Mouse (Mus musculus): ENCODE data around the gene Sv2b.
"Not testable (repeated sequence)": the region's sequence is repeated elsewhere in the genome, so short reads cannot be mapped to it uniquely, and the experiment has no call there.

The Sv2b gene

GRCm38 (mm10) chr7:75207965-75208644 is 101.0 kb downstream of the Sv2b start:
- DNase-seq (ENCODE audit: low spot score), result no peak

GRCm38 (mm10) chr7:75206671-75207070 is 102.4 kb downstream of the Sv2b start:
- DNase-seq (ENCODE audit: low spot score), result no peak

GRCm38 (mm10) chr7:75205386-75205785 is 103.7 kb downstream of the Sv2b start:
- DNase-seq (ENCODE audit: low spot score), result no peak

DNA sequence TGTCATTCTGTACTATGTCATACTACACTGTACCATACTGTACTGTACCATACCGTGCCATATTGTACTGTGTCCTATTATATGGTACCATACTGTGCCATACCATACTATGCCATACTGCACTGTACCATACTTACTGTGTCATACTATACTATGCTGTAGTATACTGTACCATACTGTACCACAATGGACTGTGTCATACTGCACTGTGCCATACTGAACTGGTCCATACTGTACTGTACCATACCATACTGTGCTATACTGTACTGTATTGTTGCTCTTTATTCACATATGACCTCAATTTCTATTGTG is 114.2 kb downstream of the Sv2b start:
- DNase-seq (ENCODE audit: low spot score), result not testable (repeated sequence)

DNA sequence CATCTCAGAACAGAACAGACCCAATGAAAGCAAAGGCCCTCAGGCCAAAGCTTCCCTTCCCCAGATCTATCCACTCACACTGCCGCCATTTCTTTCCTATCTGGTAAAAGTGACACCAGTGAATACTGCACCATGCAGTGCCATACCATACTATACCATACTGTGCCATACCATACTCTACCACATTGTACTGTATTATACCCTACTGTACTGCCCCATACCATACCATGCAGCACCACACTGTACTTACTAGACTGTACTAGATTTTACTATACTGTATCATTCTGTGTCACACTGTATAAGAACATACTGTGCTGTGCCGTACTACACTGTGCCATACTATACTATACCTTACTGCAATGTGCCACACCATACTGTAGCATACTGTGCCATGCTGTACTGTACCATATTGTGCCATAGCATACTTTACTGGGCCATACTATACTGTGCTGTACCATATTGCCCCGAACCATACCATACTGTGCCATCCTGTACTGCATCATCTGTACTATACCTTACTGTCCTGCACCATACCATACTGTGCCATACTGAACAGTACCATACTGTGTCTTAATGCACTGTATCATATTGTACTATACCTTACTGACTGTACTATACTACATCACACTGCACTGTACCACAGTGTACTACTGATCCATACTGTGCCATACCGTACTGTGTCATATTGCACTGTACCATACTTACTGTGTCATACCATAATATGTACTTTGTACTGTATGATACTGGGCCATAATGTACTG is 114.7 kb downstream of the Sv2b start:
- DNase-seq (ENCODE audit: low spot score), result no peak

DNA sequence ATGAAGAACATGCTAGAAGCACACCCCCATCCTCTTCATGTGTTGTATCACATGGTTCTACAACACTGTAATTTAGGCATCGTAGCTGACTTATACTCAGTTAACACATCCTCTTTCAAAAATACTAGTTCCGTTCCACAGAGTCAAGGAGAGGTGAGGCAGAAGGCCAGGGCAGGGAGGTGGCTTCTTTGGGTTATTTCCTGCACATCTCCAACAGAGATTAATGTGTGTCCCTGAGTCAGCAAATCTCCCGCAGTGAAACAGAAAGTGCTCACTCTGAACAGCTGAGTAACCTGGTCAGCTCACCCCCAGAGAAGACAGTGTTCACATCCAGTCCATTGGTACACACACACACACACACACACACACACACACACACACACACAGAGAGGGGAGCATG is 118.9 kb downstream of the Sv2b start:
- no peak for DNase-seq (ENCODE audit: low spot score)

GRCm38 (mm10) chr7:75175042-75175441 is 134.0 kb downstream of the Sv2b start:
- no peak for DNase-seq (ENCODE audit: low spot score)

- no peak for DNase-seq (ENCODE audit: low spot score)
Measured at GRCm38 (mm10) chr7:75167481-75167880, 141.6 kb downstream of the Sv2b start.

GRCm38 (mm10) chr7:75147174-75147573 is 161.9 kb downstream of the Sv2b start:
- DNase-seq (ENCODE audit: low spot score), result no peak

- DNase-seq (ENCODE audit: low spot score), result no peak
Measured at GRCm38 (mm10) chr7:75142800-75143199, 166.3 kb downstream of the Sv2b start.

DNA sequence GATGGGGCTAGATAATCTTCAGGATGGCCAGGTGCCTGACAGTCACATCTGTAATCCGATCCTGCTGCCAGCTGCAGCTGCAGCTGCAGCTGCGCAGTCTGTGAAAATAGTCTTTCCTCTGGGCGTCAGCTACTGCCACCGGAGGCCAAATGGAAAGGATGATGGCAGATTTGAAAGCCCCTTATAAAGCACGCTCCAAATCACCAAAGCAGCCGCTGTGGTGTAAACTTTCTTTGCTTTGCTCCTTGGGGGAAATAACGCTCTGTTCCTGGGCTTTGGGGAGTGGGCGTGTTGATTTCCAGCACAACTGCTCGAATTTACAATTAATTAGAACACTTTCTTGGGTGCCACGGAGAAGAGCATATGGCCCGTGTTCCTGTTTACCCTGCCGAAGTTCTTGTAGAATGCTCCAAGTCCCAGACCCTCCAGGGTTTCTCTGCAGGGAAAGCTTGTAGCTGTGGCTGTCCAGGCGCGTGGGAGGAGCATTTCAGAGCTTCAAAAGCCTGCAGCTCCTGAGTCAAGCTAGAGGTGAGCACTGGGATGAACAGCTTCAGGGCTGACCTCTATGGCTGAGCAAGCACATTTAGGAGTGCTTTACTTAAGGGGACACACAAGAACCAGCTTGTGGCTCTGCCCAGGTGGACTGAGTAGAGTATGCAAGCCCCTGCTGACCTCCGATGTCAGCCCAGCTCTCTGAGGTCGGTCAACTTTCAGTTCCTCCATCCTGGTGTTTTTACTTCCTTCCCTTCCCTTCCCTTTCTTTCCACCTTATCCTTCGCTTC is 167.0 kb downstream of the Sv2b start:
- DNase-seq (ENCODE audit: low spot score), result no peak

GRCm38 (mm10) chr7:75139306-75139705 is 169.8 kb downstream of the Sv2b start:
- DNase-seq (ENCODE audit: low spot score), result no peak

DNA sequence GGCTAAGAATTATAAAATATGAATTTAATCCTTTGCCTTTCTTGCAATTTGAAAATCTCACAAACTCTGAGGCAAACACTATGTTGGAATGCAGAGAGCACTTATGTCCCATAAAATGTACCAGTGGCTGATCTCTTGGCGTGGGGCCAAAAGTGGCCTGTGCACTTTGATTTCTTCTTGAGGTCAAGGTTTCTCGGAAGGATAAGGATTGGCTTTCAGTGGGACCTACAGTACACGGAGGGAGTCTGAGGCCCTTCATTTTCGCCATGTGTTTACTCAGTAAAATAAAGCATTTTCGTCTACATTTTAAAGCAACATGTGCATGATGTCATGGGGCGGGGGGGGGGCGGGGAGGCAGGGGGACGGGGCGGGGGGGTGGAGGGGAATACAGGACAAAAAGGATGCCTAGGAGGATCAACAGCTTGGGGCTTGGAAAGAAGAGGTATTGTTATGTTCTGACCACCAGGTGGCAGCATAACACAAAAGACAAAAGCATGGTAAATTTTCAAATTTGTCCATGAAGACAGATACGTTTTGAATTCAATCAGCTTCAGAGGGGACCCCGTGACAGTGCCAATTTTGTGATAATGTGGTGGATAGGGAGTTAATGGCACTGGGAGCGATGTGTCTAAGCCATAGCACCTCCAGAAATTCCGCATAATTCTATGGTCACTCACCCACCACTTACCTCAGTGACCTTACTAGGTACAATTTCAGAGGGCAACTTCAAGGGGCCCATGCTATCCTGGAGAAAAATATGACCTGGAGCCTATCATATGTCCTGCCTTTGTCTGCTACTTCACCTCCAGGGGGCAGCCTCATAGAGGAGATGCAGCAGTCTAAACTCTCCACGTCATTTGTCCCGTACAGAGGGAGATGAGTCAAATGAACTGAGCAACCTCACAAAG is 174.1 kb downstream of the Sv2b start:
- peak; percentile 14 for DNase-seq (ENCODE audit: low spot score)

DNA sequence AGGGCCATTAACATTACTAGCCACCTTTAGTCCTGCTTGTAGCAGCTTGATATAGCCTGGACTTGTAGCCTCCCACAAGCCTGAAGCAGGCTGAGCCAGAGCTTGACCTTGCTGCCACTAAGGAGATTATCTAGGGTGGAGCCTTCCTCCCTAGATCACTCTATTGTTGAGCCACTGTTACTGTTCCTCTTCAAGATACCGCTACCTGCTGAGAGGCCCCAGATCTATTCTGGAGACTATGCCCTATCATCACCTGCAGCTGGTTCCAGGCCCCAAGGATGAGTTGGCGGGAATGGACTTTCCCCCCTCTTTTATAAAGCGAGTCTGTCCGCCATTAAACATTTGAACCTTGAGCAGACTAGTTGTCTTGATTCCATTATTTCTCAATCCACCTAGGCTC is 181.0 kb downstream of the Sv2b start:
- no peak for DNase-seq (ENCODE audit: low spot score)

- DNase-seq (ENCODE audit: low spot score), result no peak
Measured at GRCm38 (mm10) chr7:75124067-75124466, 185.0 kb downstream of the Sv2b start.

DNA sequence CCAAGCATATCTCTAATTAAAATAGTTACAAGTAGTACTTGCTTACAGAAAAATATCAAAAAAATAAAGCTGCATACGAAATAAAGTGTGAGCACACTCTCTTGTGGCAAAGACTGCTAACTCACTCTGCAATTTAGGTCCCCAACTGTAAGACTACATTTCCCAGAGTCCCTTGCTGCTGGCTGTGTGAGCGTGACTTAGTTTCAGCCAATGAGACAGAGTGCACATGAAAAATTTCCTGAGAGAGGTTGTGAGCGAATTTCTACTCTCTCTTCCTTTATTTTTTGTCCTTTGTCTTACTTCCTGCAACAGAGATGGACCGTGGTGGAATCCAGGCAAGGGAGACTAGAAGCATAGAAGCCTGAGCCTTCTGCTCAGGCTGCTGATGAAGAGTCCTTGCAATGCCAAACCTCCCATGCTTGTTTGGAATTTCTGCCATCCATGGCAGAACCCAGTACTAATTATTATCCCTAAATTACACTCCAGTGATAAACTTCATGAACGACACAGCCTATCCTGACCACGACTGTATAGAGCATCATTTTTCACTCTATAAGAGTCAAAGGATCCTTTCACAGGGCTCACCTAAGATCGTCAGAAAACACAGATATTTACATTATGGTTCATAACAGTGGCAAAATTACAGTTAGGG is 190.9 kb downstream of the Sv2b start:
- no peak for DNase-seq (ENCODE audit: low spot score)

- DNase-seq (ENCODE audit: low spot score), result peak; percentile 11
Measured at GRCm38 (mm10) chr7:75110689-75111088, 198.4 kb downstream of the Sv2b start.

DNA sequence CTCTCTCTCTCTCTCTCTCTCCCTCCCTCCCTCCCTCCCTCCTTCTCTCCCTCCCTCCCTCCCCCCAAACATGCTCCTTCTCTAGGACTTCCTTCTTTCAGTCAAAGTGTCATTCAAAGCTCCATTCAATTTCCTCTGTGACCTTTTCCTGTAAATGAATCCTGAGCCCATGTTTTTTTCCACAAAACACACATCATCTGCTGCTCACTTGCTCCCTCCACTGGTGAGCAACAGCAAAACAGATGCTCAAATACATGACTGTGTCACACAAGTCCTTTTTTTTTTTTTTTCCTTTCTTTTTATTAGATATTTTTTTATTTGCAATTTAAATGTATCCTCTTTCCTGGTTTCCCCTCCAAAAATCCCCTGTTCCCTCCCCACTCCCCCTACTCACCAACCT is 201.6 kb downstream of the Sv2b start:
- peak; percentile 36 for DNase-seq (ENCODE audit: low spot score)

GRCm38 (mm10) chr7:75103900-75104299 is 205.2 kb downstream of the Sv2b start:
- no peak for DNase-seq (ENCODE audit: low spot score)

DNA sequence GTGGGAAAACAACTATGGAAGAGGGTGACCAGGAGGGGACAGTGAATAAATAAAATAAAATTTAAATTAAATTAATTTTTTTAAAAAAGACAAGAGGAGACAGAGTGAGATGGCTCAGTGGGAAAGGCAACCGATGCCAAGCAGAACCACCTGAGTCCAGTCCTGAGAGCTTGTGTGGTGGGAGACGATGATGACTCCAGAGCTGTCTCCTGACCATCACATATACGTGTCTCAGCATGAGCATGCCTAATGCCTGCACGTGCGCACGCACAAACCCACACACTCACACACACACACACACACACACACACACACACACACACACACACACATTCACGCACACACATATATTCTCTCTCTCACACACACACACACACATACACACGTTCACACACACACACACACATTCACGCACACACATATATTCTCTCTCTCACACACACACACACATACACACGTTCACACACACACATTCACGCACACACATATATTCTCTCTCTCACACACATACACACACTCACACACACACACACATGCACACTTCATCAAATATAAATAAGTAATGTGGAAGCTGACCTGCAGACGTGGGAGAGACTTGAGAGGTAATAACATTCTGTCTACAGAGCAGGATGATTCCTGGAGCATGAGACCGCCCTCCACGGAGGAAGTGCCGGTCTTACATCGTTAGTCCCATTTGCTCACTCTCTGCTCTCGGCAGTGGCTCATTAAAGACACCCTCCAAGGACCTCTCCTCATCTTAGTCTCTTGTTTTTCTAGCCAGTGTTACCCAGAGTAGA is 206.3 kb downstream of the Sv2b start:
- no peak for DNase-seq (ENCODE audit: low spot score)

DNA sequence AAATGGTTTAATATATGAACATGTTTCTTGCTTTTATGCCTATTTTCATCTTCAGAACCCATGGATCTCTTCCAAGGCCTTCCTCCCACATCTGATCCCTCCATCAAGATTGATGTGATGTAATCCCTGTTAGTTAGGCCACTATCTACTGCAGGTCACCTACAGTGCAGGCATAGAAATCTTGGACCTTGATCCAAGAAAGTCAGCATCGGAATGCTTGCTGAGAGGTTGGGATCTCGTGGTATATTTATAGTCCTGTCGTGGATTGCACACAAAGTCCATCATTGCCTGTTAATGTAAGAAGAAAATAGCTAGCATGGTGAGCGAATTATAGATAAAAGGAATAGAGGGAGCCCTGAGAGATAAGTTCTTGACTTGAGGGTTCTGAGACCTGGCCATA is 223.6 kb downstream of the Sv2b start:
- no peak for DNase-seq (ENCODE audit: low spot score)

Data from urinary bladder, postnatal 14 days (tissue).